Mouse (Mus musculus): ENCODE data around the gene Vmn1r52.
"Not testable (repeated sequence)": the region's sequence is repeated elsewhere in the genome, so short reads cannot be mapped to it uniquely, and the experiment has no call there.

The Vmn1r52 gene

GRCm38 (mm10) chr6:90174508-90174907 lies at the start of gene Vmn1r52:
Vmn1r52 (plus strand) TSS chr6:90174808.
- no peak for DNase-seq (ENCODE audit: low spot score in 2 of 2)

GRCm38 (mm10) chr6:90160139-90160538 lies 14.5 kb upstream of the Vmn1r52 start:
- no peak for DNase-seq (ENCODE audit: low spot score in 2 of 2)

- not testable (repeated sequence) for DNase-seq (ENCODE audit: low spot score in 2 of 2)
Measured at GRCm38 (mm10) chr6:90202493-90202892, 27.9 kb downstream of the Vmn1r52 start, which contains the start of gene V1ra8. V1ra8 (plus strand) TSS chr6:90202793.

- no peak for DNase-seq (ENCODE audit: low spot score in 2 of 2)
Measured at GRCm38 (mm10) chr6:90224338-90224737, 49.7 kb downstream of the Vmn1r52 start, which contains the start of gene Vmn1r53. Vmn1r53 (minus strand) TSS chr6:90224438.

All from cerebellum, postnatal 4 days (tissue).